Mouse (Mus musculus): ENCODE data around the gene Akr1a1.
"Not testable (repeated sequence)": the region's sequence is repeated elsewhere in the genome, so short reads cannot be mapped to it uniquely, and the experiment has no call there.

The Akr1a1 gene

GRCm38 (mm10) chr4:116650924-116651796 lies at the start of gene Akr1a1:
Akr1a1 (minus strand) TSS chr4:116651680.
- peak; percentile 94 for DNase-seq (ENCODE audit: low spot score)

DNA sequence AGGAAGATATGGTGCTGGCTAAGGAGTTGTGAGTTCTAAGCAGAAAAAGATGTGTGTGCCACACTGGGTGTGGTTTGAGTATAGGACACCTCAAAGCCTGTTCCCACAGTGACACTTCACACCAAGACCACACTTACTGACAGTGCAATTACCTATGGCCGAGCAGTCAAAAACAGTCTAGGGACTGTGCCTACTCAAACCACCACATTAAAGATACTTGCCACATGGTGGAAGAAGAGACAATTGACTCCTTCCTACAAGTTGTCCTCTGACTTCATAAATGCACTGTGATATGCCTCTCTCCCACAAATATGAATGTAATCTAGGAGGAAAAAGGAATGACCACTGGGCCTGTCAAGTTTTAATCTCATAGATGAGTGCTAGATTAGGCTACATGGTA lies 49.5 kb upstream of the Akr1a1 start:
- no peak for DNase-seq (ENCODE audit: low spot score)

DNA sequence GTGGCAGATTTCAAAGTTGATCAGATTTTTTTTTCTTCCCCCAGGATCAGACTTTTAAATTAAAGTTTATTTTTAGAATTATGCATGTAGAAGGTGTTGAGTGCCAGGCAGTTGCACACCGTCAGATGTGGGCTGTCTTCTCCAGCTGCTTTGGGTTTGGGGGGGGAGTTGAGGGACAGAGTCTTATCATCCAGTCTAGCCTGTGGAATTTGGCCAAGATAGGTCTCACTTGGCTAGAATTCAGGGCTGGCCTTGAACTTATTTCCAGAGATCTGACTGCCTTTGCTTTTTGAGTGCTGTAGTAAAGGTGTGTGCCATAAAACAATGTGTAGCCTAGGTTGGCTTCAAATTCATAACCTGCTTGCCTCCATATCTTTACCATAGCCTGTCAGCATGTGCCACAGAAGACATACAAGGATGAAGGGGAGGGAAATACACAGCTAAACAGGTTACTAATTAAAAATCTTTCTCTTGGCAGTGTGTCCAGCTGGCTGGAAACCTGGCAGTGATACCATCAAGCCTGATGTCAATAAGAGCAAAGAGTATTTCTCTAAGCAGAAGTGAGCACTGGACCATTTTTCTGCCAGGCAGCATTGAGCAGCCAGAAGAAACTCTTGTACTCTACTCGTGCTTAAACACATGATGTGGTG lies 47.3 kb upstream of the Akr1a1 start:
- no peak for DNase-seq (ENCODE audit: low spot score)

DNA sequence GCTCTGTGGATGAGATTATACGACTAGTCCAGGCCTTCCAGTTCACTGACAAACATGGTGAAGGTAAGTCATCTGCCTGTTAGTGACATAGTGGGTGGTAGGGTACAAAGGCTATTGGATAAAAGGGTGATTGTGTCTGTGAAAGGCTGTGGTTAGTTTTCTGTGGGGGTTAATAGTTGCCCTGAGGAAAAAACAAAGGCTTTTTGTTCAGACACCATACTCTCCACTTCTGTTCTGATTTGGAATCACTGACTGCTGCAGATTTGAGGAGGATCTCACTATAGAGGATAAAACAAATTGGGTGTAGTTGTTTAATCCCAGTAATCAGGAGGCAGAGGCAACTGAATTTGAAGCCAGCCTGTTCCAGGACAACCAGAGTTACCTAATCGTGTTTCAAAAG lies 42.3 kb upstream of the Akr1a1 start:
- no peak for DNase-seq (ENCODE audit: low spot score)

- no peak for DNase-seq (ENCODE audit: low spot score)
Measured at GRCm38 (mm10) chr4:116692146-116692545, 40.7 kb upstream of the Akr1a1 start.

DNA sequence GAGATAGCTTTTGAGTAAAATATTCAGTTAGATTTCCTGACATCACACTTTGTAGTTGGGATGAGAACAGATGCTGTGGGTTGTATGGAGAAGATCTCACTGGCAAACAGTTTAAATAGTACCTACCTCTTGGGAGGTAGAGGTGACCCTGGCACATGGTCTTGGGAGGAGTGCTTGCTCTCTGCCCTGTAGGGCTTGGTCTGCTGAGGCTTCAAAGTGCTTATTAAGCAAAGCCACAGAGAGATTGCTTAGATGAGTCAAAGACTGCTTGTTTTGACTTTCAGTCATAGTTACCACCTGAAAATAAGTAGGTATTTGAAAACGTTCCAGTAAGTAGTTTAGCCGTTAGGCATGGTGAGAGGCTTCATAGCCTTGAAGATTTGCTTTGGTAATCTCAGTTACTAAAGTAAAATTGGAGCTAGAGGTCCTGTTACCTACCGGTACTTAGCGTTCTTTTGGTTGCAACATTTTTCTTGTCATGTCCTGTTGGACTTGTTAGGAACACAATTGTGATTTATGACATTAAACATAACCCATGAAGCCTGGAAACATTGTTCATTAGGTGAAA lies 37.9 kb upstream of the Akr1a1 start:
- no peak for DNase-seq (ENCODE audit: low spot score)

- DNase-seq (ENCODE audit: low spot score) = no peak
Measured at GRCm38 (mm10) chr4:116687041-116687440, 35.6 kb upstream of the Akr1a1 start.

GRCm38 (mm10) chr4:116685402-116686061 lies 34.1 kb upstream of the Akr1a1 start, which contains the start of gene Prdx1:
Prdx1 (plus strand) TSS chr4:116685544.
- DNase-seq (ENCODE audit: low spot score) = peak; percentile 92

DNA sequence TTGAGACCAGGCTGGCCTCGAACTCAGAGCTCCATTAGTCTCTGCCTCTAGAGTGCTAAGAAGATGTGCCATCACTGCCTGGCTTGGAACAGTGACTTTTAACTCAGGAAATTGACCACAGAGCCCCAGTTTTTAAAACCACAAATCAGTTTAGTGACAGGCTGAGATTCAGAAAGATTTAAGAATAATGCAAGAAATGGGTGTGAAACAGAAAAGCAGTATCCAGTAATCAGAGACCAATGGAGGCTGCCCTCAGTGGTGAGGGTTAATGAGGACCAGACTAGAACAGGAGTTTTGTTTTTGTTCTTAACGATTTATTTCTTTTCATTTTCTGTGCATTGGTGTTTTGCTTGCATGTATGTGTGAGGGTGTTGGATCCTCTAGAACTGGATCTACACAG lies 33.2 kb upstream of the Akr1a1 start:
- DNase-seq (ENCODE audit: low spot score) = no peak

DNA sequence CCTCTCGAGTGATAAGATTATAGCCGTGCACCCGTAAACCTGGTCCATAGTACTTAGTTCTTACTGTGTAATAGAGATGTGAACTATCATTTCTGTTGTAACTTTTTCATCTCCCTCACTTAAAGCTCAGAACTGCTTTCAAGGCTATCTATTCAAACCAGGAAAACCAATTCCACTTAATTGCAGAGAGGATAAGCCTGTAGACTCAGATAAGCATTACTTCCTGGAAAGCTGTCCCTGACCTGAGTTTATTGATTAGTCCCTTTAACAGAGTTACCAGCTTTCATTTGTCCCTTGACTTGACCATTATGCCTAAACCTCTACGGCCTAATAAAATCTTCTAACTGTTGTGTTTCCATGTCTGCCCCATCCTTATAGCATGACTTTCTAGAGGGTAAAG lies 32.5 kb upstream of the Akr1a1 start:
- DNase-seq (ENCODE audit: low spot score) = no peak

DNA sequence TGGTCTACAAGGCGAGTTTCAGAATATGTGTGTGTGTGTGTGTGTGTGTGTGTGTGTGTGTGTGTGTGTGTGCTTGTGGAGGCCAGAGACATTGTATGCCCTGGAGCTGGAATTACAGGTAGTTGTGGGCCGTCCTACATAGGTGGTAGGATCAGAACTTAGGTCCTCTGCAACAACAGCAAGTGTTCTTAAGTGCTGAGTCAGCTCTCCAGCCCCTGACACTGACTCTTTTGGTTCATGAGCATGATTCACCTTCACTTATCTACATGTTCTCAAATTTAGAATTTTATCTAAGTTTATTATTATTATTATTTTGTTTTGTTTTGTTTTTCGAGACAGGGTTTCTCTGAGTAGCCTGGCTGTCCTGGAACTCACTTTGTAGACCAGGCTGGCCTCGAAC lies 29.0 kb upstream of the Akr1a1 start:
- DNase-seq (ENCODE audit: low spot score) = not testable (repeated sequence)

- no peak for DNase-seq (ENCODE audit: low spot score)
Measured at GRCm38 (mm10) chr4:116679141-116679540, 27.7 kb upstream of the Akr1a1 start.

GRCm38 (mm10) chr4:116677808-116678207 lies 26.3 kb upstream of the Akr1a1 start:
- no peak for DNase-seq (ENCODE audit: low spot score)

DNA sequence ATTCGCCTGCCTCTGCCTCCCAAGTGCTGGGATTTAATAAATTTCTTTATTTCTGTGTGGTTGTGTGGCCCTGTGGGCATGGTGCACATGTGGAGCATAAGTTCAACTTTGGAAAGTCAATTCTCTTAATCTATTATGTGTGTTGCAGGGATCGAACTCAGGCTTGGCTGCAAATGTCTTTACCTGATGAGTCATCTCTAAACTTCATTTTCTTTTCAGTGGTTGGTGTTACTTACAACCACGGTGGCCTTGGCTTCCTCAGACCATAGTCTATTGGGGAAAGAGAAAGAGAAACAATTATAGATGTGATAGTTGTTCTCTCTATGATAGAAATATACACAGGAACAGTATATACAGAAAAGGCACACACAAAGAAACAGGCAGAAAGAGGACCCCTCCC lies 24.5 kb upstream of the Akr1a1 start:
- DNase-seq (ENCODE audit: low spot score) = no peak

DNA sequence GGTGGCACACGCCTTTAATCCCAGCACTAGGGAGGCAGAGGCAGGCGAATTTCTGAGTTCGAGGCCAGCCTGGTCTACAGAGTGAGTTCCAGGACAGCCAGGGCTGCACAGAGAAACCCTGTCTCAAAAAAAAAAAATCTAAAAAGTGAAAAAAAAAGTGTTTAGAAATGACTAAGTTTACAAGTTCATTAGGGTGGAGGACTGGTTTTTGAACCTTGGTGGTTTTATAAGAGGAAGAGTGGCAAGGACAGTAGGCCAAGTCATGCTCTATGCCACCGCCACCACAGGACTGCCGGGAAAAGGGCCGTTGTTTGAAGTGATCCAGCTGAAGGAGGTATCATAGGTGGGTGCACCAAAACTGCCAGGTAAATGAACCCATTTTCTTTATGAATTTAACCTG lies 23.3 kb upstream of the Akr1a1 start:
- not testable (repeated sequence) for DNase-seq (ENCODE audit: low spot score)

DNA sequence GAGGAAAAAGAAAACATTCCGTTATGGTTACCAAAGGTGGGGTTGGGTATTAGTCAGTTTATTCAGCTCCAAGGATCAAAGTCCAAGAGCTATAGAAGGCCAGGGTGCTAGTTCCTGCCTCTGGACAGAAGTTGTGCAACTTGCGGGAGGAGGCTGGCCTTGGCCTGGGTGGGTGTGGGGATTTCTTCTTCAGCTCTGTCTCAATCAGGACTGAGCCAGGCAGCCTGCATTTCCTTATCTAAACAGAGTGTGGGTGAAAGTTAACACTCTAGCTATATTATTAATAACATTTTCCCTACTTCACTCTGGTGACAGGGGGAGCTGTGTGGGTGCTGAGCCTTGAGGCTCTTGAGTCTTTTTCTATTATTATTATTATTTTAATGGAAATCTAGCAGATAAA lies 21.3 kb upstream of the Akr1a1 start:
- DNase-seq (ENCODE audit: low spot score) = peak; percentile 39

- no peak for DNase-seq (ENCODE audit: low spot score)
Measured at GRCm38 (mm10) chr4:116669291-116669690, 17.8 kb upstream of the Akr1a1 start.

- DNase-seq (ENCODE audit: low spot score) = no peak
Measured at GRCm38 (mm10) chr4:116668145-116668544, 16.7 kb upstream of the Akr1a1 start.

- DNase-seq (ENCODE audit: low spot score) = no peak
Measured at GRCm38 (mm10) chr4:116666625-116667024, 15.1 kb upstream of the Akr1a1 start.

- no peak for DNase-seq (ENCODE audit: low spot score)
Measured at GRCm38 (mm10) chr4:116661998-116662397, 10.5 kb upstream of the Akr1a1 start.

- DNase-seq (ENCODE audit: low spot score) = no peak
Measured at GRCm38 (mm10) chr4:116660829-116661228, 9.3 kb upstream of the Akr1a1 start.

DNA sequence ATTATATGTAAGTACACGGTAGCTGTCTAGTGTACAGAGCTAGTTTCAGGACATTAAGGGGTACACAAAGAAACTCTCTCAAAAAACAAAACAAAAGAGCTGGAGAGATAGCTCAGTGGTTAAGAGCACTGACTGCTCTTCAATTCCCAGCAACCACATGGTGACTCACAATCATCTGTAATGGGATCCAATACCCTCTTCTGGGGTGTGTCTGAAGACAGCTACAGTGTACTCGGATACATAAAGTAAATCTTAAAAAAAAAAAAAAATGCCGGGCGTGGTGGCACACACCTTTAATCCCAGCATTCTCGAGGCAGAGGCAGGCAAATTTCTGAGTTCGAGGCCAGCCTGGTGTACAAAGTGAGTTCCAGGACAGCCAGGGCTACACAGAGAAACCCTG lies 8.4 kb upstream of the Akr1a1 start:
- not testable (repeated sequence) for DNase-seq (ENCODE audit: low spot score)

DNA sequence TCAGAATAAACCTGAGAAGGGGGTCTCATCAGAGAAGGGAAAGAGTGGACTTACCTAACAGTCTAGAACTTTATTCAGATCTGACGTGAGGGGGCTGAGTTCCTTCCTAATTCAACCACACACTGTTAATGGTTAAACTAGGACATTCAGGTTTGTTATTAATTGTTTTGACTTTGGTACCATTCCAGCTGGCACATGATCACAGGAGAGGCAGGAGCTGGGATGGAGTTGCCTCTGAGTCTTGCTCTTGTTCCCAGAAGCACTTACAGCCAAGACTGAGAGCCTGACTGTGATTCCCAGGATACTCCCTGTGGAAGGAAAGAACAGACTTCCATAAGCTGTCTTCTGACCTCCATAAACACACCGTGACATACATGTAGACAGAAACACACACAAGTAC lies 8.0 kb upstream of the Akr1a1 start:
- DNase-seq (ENCODE audit: low spot score) = no peak

All from layer of hippocampus, adult 11-12 months (tissue).